Mouse (Mus musculus) C2C12 (cell line): ENCODE measurements around the gene Adam1a. TPM values are rescaled to one million over a fixed set of nuclear protein-coding genes. Genes with fewer than 3 reads are reported as not detected.
A peak's percentile ranks its signal among the peaks of the same experiment; 100 is the strongest.

Source experiments
- H3K27me3 ChIP-seq: one replicate; pipeline ENCODE4 v1.6.1; 2011; ENCODE audit not compliant: control insufficient read depth, insufficient read depth, insufficient read length
- H3K36me3 ChIP-seq: one replicate; pipeline ENCODE4 v1.6.1; 2011; ENCODE audit not compliant: control insufficient read depth, insufficient read depth
- H3K4me3 ChIP-seq: one replicate; pipeline ENCODE4 v1.5.1; 2011; ENCODE audit warnings: mild to moderate bottlenecking, control low read depth; ENCODE audit not compliant: poor library complexity, insufficient read depth, severe bottlenecking
- H3K79me2 ChIP-seq: one replicate; pipeline ENCODE4 v1.6.1; 2011; ENCODE audit not compliant: control insufficient read depth, insufficient read depth
- H3K79me3 ChIP-seq: one replicate; pipeline ENCODE4 v1.6.1; 2011; ENCODE audit warnings: low read depth, control low read depth
- H3ac ChIP-seq: one replicate; pipeline ENCODE3; 2011; ENCODE audit warnings: low read depth; ENCODE audit not compliant: control insufficient read depth, insufficient read length
- CEBPB ChIP-seq: IDR thresholded peaks from one replicate; pipeline ENCODE4 v1.6.1; 2011; ENCODE audit warnings: low read depth, mild to moderate bottlenecking, control low read depth, moderate library complexity
- CTCF ChIP-seq: IDR thresholded peaks from one replicate; pipeline ENCODE4 v1.5.1; 2011; ENCODE audit not compliant: control insufficient read depth, insufficient read depth, insufficient read length
- FOSL1 ChIP-seq: IDR thresholded peaks from one replicate; pipeline ENCODE4 v1.8.0; 2011; ENCODE audit warnings: mild to moderate bottlenecking, low read length; ENCODE audit not compliant: poor library complexity, insufficient read depth, severe bottlenecking
- MAX ChIP-seq: IDR thresholded peaks from one replicate; pipeline ENCODE4 v1.6.1; 2011; ENCODE audit warnings: mild to moderate bottlenecking, control low read depth
- MYOD1 ChIP-seq: IDR thresholded peaks from one replicate; pipeline ENCODE4 v1.6.1; 2011; ENCODE audit warnings: low read depth; ENCODE audit not compliant: control insufficient read depth, insufficient read length
- MYOG ChIP-seq: IDR thresholded peaks from one replicate; pipeline ENCODE4 v1.6.1; 2011; ENCODE audit not compliant: control insufficient read depth, insufficient read length; ENCODE audit errors: extremely low read depth
- USF1 ChIP-seq: IDR thresholded peaks from one replicate; pipeline ENCODE4 v1.6.1; 2011; ENCODE audit warnings: low read depth, mild to moderate bottlenecking, control low read depth, moderate library complexity
- polyA plus RNA-seq: library from polyadenylated mRNA; unstranded; fragments of >200 nt; fragmentation: generic; extraction: Trizol; gene quantifications from one replicate; pipeline ENCODE4 v1.2.1, GENCODE M21; 2012; ENCODE audit warnings: missing spikeins

The Adam1a gene
- polyA plus RNA-seq, 1 experiment: 0.99 TPM

DNA sequence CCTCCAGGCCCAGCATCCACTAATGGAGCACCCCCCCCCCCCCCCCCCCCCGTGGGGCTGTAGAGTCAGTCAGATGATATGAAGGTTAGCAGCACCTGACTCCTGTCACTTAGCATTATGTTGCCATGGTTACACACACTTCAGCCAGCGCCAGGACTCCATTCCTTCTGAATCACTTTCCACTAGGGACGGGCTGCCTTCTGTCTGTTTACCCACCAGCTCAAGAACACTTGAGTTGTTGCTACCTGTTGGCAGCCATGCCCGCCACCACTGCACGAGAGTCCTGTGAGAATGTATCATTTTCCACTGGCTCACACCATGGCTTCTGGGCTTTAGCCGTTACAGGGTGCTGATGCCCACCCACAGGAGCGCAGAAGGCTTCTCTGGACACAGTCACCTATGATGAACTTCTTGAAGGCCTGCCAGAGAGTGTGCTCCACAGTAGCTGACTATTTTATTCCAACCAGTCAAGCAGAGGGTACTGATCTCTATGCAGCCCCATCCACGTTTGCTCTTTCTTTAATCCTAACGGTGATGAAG is 24.7 kb upstream of the Adam1a start:
- Histone ChIP-seq H3ac (no peak overlapping the region), H3K4me3 (no peak overlapping the region), H3K79me3 (no peaks in the 10 kb centered on the region), H3K36me3 (peaks cover 28% of the 10 kb centered on the region), H3K27me3 (no peaks in the 10 kb centered on the region), H3K79me2 (no peaks in the 10 kb centered on the region)
- TF ChIP-seq MYOG (no peak), CEBPB (no peak)

DNA sequence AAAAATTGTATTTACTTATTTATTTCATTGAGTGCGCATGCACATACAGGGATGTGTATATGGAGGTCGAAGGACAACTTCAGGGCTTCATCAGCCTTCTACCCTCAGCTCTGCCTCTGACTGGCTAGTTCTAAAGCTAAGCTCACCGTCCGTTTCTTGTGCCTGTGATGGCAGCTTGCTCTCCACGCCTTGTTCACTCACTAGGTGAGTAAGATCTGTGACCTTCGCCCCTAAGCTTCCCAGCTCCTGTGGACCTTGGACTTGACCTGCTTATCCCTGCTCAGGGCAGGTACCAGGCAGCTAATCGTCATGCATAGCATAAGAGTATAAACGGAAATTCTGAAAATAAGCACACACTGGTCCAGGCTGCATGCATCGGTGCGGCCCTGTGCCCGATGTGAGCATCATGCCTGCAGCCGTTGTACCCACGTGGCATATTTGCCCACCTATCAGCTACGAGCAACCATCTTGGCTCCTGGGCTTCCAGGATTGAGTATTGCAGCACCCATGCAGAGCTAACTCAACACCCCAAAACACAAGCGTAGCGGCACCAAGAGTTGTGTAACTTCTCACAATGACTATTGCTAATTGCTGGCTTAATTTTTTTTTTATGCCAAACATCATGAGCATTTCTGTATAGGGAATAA is 20.9 kb upstream of the Adam1a start:
- Histone ChIP-seq H3K27me3 (no peaks in the 10 kb centered on the region), H3K79me2 (no peaks in the 10 kb centered on the region), H3K4me3 (no peak overlapping the region), H3K36me3 (peaks cover 17% of the 10 kb centered on the region), H3ac (no peak overlapping the region), H3K79me3 (no peaks in the 10 kb centered on the region)
- TF ChIP-seq MAX (no peak), CEBPB (no peak), MYOG (no peak), MYOD1 (no peak), FOSL1 (no peak), USF1 (no peak)

DNA sequence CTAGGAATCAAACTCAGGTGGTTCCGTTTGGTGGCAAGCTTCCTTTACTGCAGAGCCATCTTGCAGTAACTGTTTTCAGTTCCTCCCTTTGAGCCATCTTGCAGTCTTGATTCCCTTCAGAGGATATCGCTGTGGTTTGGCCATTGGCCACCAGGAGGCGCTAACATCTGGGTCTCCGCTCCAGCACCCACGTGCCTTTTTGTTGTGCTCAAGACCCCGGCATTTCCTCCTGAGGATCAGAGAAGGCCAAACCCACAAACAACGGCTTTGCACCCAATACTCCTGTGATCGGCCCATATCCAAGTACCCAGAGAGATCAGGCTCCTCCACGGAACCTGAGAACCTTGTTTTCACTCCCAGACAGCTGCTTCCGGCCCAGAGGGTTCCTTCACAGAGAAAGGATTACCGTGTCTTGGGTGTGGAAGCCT is 19.2 kb upstream of the Adam1a start:
- H3K79me2 ChIP-seq: no peaks in the 10 kb centered on the region
- TF ChIP-seq CEBPB (no peak), USF1 (peak; percentile 73), CTCF (peak; percentile 75), MAX (peak; percentile 84), MYOD1 (no peak)
- H3K79me3 ChIP-seq: no peaks in the 10 kb centered on the region
- no peak overlapping the region for H3ac ChIP-seq
- H3K4me3 ChIP-seq: no peak overlapping the region
- H3K27me3 ChIP-seq: no peaks in the 10 kb centered on the region
- peaks cover 5% of the 10 kb centered on the region for H3K36me3 ChIP-seq

DNA sequence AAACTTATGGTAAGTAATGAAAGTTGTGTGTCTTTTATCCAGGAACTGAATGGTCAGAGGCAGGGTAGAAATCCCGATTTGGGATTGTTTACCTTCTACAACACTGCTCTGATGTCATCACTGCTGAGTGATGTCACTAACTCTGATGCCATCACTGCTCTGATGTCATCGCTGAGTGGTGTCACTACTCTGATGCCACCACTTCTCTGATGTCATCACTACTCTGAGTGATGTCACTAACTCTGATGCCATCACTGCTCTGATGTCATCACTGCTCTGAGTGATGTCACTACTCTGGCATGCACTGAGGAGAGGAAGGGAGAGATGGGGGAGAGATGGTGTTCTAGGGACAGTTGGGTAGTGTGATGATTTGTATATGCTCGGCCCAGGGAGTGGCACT is 17.2 kb upstream of the Adam1a start:
- TF ChIP-seq MYOG (no peak), MYOD1 (no peak), USF1 (no peak), FOSL1 (no peak), CEBPB (no peak), CTCF (no peak)

DNA sequence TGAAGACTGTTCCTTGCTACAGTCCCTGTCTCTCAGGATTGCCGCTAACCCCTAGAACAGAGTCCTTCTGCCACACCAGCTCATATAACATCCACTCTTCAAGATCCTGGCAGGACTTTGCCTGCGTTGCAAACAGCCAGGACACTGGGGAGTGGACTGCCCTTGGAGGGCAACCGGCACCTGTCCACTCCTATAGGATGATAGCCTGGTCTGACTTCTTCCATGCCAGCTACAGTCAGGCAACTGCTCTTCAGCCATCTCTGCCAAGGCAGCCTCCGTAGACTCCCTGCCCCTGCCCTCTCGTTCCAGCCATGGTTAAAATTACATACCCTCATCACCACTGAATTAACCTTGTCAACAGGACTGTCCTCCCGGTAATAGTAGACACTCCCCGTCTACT is 3.9 kb upstream of the Adam1a start:
- peaks cover 24% of the 10 kb centered on the region for H3K79me2 ChIP-seq
- H3K4me3 ChIP-seq: no peak overlapping the region
- no peaks in the 10 kb centered on the region for H3K27me3 ChIP-seq
- H3K79me3 ChIP-seq: peaks cover 9% of the 10 kb centered on the region
- H3ac ChIP-seq: no peak overlapping the region
- H3K36me3 ChIP-seq: no peaks in the 10 kb centered on the region
- TF ChIP-seq MYOD1 (no peak), USF1 (no peak), MYOG (no peak), MAX (no peak), FOSL1 (no peak), CEBPB (no peak), CTCF (no peak)

More for the DNA sequence above, 17.2 kb upstream of the Adam1a start:
- Histone ChIP-seq H3ac (no peak overlapping the region), H3K36me3 (peaks cover 3% of the 10 kb centered on the region), H3K4me3 (no peak overlapping the region), H3K79me3 (no peaks in the 10 kb centered on the region), H3K79me2 (no peaks in the 10 kb centered on the region), H3K27me3 (no peaks in the 10 kb centered on the region)

DNA sequence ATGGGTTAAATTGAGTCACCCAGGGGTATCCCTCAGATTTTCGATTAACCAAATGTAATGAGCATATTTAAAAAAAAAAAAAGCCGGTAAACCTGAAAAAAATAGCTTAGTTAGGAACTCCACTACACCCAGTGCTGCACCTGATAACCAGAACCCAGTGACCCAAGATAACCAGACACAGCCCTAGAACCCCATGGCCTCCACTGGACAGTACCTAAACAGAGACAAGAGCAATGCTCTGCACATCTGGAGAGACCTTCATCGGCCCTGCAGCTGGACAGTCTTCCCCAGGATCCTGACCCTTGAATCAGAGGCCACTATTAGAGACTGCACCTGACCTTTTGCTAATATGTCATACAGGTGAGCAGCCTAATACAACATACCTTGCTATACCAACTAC is 1.8 kb upstream of the Adam1a start:
- H3K4me3 ChIP-seq: no peak overlapping the region
- no peaks in the 10 kb centered on the region for H3K36me3 ChIP-seq
- TF ChIP-seq MAX (no peak), CTCF (no peak), MYOG (no peak), FOSL1 (no peak), MYOD1 (no peak), CEBPB (no peak), USF1 (no peak)
- peaks cover 30% of the 10 kb centered on the region for H3K79me3 ChIP-seq
- H3ac ChIP-seq: no peak overlapping the region
- H3K27me3 ChIP-seq: no peaks in the 10 kb centered on the region
- H3K79me2 ChIP-seq: peaks cover 45% of the 10 kb centered on the region
